Mouse (Mus musculus): ENCODE measurements around the gene Morf4l2. TPM values are rescaled to one million over a fixed set of nuclear protein-coding genes. Genes with fewer than 3 reads are reported as not detected.
"Not testable (repeated sequence)": the region's sequence is repeated elsewhere in the genome, so short reads cannot be mapped to it uniquely, and the experiment has no call there.

The Morf4l2 gene
- total and polyA plus RNA-seq, 2 experiments, result 24.8 to 127 TPM

GRCm38 (mm10) chrX:136708782-136709181 lies 34.7 kb downstream of the Morf4l2 start:
- no peaks in the 10 kb centered on the region for H3K27me3 ChIP-seq (ENCODE audit: control insufficient read depth, insufficient read depth, low read length)
- TF ChIP-seq POLR2A (IDR thresholded peaks at IDR 0.05; ENCODE audit: extremely low read depth, insufficient read depth, low read length), result no peak
- no peak for TF ChIP-seq CTCF (IDR thresholded peaks at IDR 0.05; ENCODE audit: low read depth, low read length)
- H3K36me3 ChIP-seq (ENCODE audit: control insufficient read depth, insufficient read depth, low read length), result no peaks in the 10 kb centered on the region
- H3K4me1 ChIP-seq (ENCODE audit: control insufficient read depth, insufficient read depth, low read length), result no peaks in the 10 kb centered on the region
- H3K79me2 ChIP-seq (ENCODE audit: control insufficient read depth, insufficient read depth, low read length), result no peaks in the 10 kb centered on the region
- no peak overlapping the region for H3K27ac ChIP-seq (replicated peaks; ENCODE audit: insufficient read depth, low read depth, low read length)
- DNase-seq (ENCODE audit: extremely low read depth, low read depth, low spot score), result no peak
- peak overlapping the region; percentile 60; the same call in 1 of the 2 replicates for H3K4me3 ChIP-seq (ENCODE audit: insufficient read depth, low read depth, low read length)
- 30% methylated on average over 14 of the region's 14 CpGs for WGBS
- peak overlapping the region; percentile 50; the same call in 1 of the 2 replicates for H3K9ac ChIP-seq (ENCODE audit: low read depth, low read length)

DNA sequence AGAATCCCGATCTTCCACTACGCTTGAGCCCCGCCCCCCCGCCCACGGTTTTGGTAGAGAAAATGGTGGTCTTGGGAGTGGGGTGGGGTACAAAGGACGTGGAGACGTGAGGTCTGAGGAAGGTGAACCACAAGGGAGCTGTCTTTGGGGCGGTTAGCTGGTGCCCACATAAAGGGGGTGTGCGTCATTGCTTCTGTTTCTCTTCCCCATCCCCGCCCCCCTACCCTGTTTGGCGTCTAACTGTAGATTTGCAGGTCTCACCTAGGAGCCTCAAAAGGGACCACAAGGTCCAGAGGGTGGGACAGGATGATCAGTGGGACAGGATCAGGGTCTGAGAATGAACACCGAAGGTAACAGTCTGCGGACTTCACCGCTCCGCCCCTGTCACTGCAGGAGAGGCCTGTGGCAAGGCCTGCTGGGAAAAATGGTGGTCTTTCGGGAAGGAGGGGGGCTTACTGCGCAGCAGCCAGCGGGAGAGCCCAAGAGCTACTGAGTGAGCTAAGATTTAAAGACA lies 35.3 kb downstream of the Morf4l2 start:
- Histone ChIP-seq H3K27ac (replicated peaks; ENCODE audit: insufficient read depth, low read depth, low read length) (no peak overlapping the region), H3K4me1 (ENCODE audit: control insufficient read depth, insufficient read depth, low read length) (no peaks in the 10 kb centered on the region), H3K27me3 (ENCODE audit: control insufficient read depth, insufficient read depth, low read length) (no peaks in the 10 kb centered on the region), H3K36me3 (ENCODE audit: control insufficient read depth, insufficient read depth, low read length) (no peaks in the 10 kb centered on the region), H3K9ac (ENCODE audit: low read depth, low read length) (peak overlapping the region; percentile 75), H3K79me2 (ENCODE audit: control insufficient read depth, insufficient read depth, low read length) (no peaks in the 10 kb centered on the region), H3K4me3 (ENCODE audit: insufficient read depth, low read depth, low read length) (peak overlapping the region; percentile 60)
- no peak for DNase-seq (ENCODE audit: extremely low read depth, low read depth, low spot score)
- TF ChIP-seq POLR2A (IDR thresholded peaks at IDR 0.05; ENCODE audit: extremely low read depth, insufficient read depth, low read length), result no peak
- TF ChIP-seq CTCF (IDR thresholded peaks at IDR 0.05; ENCODE audit: low read depth, low read length), result no peak
- WGBS, result 2% methylated on average over 16 of the region's 18 CpGs

GRCm38 (mm10) chrX:136707446-136708167 lies 35.9 kb downstream of the Morf4l2 start, which contains the start of gene Tceal1:
Gene Tceal1, plus strand, starts transcription at chrX:136707982.
- no peaks in the 10 kb centered on the region for H3K79me2 ChIP-seq (ENCODE audit: control insufficient read depth, insufficient read depth, low read length)
- H3K4me3 ChIP-seq (ENCODE audit: insufficient read depth, low read depth, low read length), result peak within 1 kb of the TSS; percentile 60
- H3K27ac ChIP-seq (replicated peaks; ENCODE audit: insufficient read depth, low read depth, low read length), result no peak within 1 kb of the TSS
- no peak for TF ChIP-seq POLR2A (IDR thresholded peaks at IDR 0.05; ENCODE audit: extremely low read depth, insufficient read depth, low read length)
- TF ChIP-seq CTCF (IDR thresholded peaks at IDR 0.05; ENCODE audit: low read depth, low read length), result no peak
- no peaks in the 10 kb centered on the region for H3K27me3 ChIP-seq (ENCODE audit: control insufficient read depth, insufficient read depth, low read length)
- peak within 1 kb of the TSS; percentile 75 for H3K9ac ChIP-seq (ENCODE audit: low read depth, low read length)
- H3K4me1 ChIP-seq (ENCODE audit: control insufficient read depth, insufficient read depth, low read length), result no peaks in the 10 kb centered on the region
- WGBS, result 1% methylated on average over 15 of the region's 15 CpGs
- peak; percentile 51 for DNase-seq (ENCODE audit: extremely low read depth, low read depth, low spot score)
- H3K36me3 ChIP-seq (ENCODE audit: control insufficient read depth, insufficient read depth, low read length), result no peaks in the 10 kb centered on the region

DNA sequence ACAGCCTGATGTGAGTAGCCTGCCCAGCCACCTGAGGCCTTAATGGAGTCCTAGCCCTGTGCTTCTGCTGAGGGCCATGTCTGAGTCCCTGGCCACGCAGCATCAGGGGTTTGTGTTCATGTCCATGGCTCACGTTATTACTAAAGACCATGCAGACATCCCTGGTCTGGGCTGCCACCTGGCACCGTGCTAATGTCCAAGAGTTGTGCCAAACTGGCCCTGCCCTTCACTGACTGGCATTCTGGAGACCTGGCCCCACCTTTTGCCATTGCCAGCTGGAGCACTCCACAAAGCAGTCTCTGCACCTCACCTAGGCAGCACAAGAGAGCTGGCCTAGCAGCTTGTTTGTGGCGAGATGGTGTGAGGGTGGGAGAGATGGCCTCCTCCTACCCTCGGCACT lies 50.3 kb downstream of the Morf4l2 start:
- 88% methylated on average over 5 of the region's 5 CpGs for WGBS
- no peak for DNase-seq (ENCODE audit: extremely low read depth, low read depth, low spot score)
- Histone ChIP-seq H3K4me1 (ENCODE audit: control insufficient read depth, insufficient read depth, low read length) (no peaks in the 10 kb centered on the region), H3K36me3 (ENCODE audit: control insufficient read depth, insufficient read depth, low read length) (no peaks in the 10 kb centered on the region), H3K4me3 (ENCODE audit: insufficient read depth, low read depth, low read length) (no peak overlapping the region), H3K27ac (replicated peaks; ENCODE audit: insufficient read depth, low read depth, low read length) (no peak overlapping the region), H3K9ac (ENCODE audit: low read depth, low read length) (no peak overlapping the region), H3K27me3 (ENCODE audit: control insufficient read depth, insufficient read depth, low read length) (no peaks in the 10 kb centered on the region), H3K79me2 (ENCODE audit: control insufficient read depth, insufficient read depth, low read length) (no peaks in the 10 kb centered on the region)
- TF ChIP-seq CTCF (IDR thresholded peaks at IDR 0.05; ENCODE audit: low read depth, low read length) (no peak), POLR2A (IDR thresholded peaks at IDR 0.05; ENCODE audit: extremely low read depth, insufficient read depth, low read length) (no peak)

DNA sequence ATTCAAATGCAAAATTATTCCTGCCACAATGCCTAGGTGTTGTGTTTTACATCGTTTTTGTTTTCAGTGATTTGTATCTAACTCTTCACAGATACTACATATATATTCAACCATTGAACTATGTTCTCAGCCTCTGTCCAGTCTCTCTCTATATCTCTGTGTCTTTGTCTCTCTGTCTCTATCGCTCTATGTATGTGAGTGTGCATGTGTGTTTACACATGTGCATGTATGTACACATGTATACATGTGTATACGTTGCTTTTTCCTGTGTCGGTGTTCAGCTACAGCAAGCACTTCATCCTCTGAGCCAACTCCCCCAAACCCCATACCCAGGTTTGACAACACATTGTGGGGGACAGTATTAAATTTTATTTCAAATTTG lies 51.2 kb downstream of the Morf4l2 start:
- Histone ChIP-seq H3K36me3 (ENCODE audit: control insufficient read depth, insufficient read depth, low read length) (no peaks in the 10 kb centered on the region), H3K27me3 (ENCODE audit: control insufficient read depth, insufficient read depth, low read length) (no peaks in the 10 kb centered on the region), H3K27ac (replicated peaks; ENCODE audit: insufficient read depth, low read depth, low read length) (no peak overlapping the region), H3K9ac (ENCODE audit: low read depth, low read length) (no peak overlapping the region), H3K4me1 (ENCODE audit: control insufficient read depth, insufficient read depth, low read length) (no peaks in the 10 kb centered on the region), H3K4me3 (ENCODE audit: insufficient read depth, low read depth, low read length) (no peak overlapping the region), H3K79me2 (ENCODE audit: control insufficient read depth, insufficient read depth, low read length) (no peaks in the 10 kb centered on the region)
- WGBS, result 83% methylated on average over 4 of the region's 4 CpGs
- TF ChIP-seq POLR2A (IDR thresholded peaks at IDR 0.05; ENCODE audit: extremely low read depth, insufficient read depth, low read length), result no peak
- no peak for TF ChIP-seq CTCF (IDR thresholded peaks at IDR 0.05; ENCODE audit: low read depth, low read length)
- DNase-seq (ENCODE audit: extremely low read depth, low read depth, low spot score), result no peak

DNA sequence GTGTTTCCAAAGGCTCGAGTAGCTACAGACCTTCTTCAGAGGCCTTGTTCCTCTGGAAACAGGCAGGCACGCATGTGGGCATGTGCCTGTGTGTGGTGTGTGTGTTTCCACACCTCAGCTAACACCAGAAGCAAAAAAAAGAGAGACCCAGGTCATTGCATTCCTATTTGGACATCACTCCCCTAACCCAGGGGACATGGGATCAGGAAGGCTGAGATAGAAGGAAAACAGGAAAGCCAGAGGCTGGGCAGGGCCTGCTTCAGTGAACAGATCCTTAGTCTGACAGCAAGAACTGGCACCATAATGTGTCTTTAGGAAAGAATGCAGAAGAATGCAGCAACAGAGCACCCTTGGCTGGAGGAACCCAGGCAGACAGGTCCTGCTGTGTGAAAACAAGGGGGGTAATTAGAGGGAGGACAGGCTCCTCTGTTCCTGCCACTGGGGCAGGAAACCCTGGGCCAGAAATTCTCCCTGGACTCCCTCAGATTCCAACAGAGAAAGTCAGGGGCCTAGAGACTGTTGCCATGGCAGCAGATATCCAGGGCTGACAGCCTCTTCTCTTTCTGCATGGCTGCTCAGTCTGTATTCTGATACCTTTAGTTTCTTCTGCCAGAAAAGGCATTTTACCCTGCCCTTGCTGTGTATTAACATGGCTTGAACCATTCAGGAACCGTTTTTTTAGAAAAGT lies 51.7 kb downstream of the Morf4l2 start:
- 60% methylated on average over 3 of the region's 3 CpGs for WGBS
- DNase-seq (ENCODE audit: extremely low read depth, low read depth, low spot score); H3K4me1 ChIP-seq (ENCODE audit: control insufficient read depth, insufficient read depth, low read length); H3K9ac ChIP-seq (ENCODE audit: low read depth, low read length); H3K36me3 ChIP-seq (ENCODE audit: control insufficient read depth, insufficient read depth, low read length); H3K79me2 ChIP-seq (ENCODE audit: control insufficient read depth, insufficient read depth, low read length); H3K27ac ChIP-seq (replicated peaks; ENCODE audit: insufficient read depth, low read depth, low read length); H3K27me3 ChIP-seq (ENCODE audit: control insufficient read depth, insufficient read depth, low read length); H3K4me3 ChIP-seq (ENCODE audit: insufficient read depth, low read depth, low read length): not testable (repeated sequence)

Other genes with a start within 250 kb of the Morf4l2 start
- gene Kir3dl1, start 225.7 kb downstream of the Morf4l2 start, total RNA-seq (2014; rRNA removed), result not detected in 2 replicates
- not detected in 2 replicates for gene Kir3dl1, start 225.7 kb downstream of the Morf4l2 start, polyA plus RNA-seq (2012; rRNA removed)
- gene Kir3dl2, start 199.6 kb downstream of the Morf4l2 start, total RNA-seq (2014; rRNA removed), result not detected in 2 replicates
- gene Kir3dl2, start 199.6 kb downstream of the Morf4l2 start, polyA plus RNA-seq (2012; rRNA removed), result not detected in 2 replicates
- not detected in 2 replicates for gene Tceal3, start 152.8 kb downstream of the Morf4l2 start, total RNA-seq (2014; rRNA removed)
- not detected in 2 replicates for gene Tceal3, start 152.8 kb downstream of the Morf4l2 start, polyA plus RNA-seq (2012; rRNA removed)
- gene Tceal1, start 35.7 kb downstream of the Morf4l2 start, total RNA-seq (2014; rRNA removed), result 0.28 and 0.60 TPM in 2 replicates
- gene Tceal1, start 35.7 kb downstream of the Morf4l2 start, polyA plus RNA-seq (2012; rRNA removed), result 0.15 and 0.23 TPM in 2 replicates
- not detected in 2 replicates for gene Glra4, start 36.5 kb upstream of the Morf4l2 start, total RNA-seq (2014; rRNA removed)
- not detected in 2 replicates for gene Glra4, start 36.5 kb upstream of the Morf4l2 start, polyA plus RNA-seq (2012; rRNA removed)
- 0.46 and 1.5 TPM in 2 replicates for gene Plp1, start 79.0 kb upstream of the Morf4l2 start, total RNA-seq (2014; rRNA removed)
- 0.57 and 1.0 TPM in 2 replicates for gene Plp1, start 79.0 kb upstream of the Morf4l2 start, polyA plus RNA-seq (2012; rRNA removed)
- gene Rab9b, start 125.1 kb upstream of the Morf4l2 start, total RNA-seq (2014; rRNA removed), result not detected in 2 replicates
- gene Rab9b, start 125.1 kb upstream of the Morf4l2 start, polyA plus RNA-seq (2012; rRNA removed), result not detected in 2 replicates
- gene H2bfm, start 183.6 kb upstream of the Morf4l2 start, total RNA-seq (2014; rRNA removed), result not detected in 2 replicates
- gene H2bfm, start 183.6 kb upstream of the Morf4l2 start, polyA plus RNA-seq (2012; rRNA removed), result not detected in 2 replicates
- 1.4 TPM in 1 of 2 replicates, not detected in the other for gene Tmsb15b2, start 231.8 kb upstream of the Morf4l2 start, total RNA-seq (2014; rRNA removed)
- gene Tmsb15b2, start 231.8 kb upstream of the Morf4l2 start, polyA plus RNA-seq (2012; rRNA removed), result 0.51 TPM in 1 of 2 replicates, not detected in the other
- 1.3 and 2.2 TPM in 2 replicates for gene Tmsb15l, start 233.2 kb upstream of the Morf4l2 start, total RNA-seq (2014; rRNA removed)
- gene Tmsb15l, start 233.2 kb upstream of the Morf4l2 start, polyA plus RNA-seq (2012; rRNA removed), result 0.12 and 0.21 TPM in 2 replicates
- 1.5 and 1.9 TPM in 2 replicates for gene Tmsb15b1, start 233.2 kb upstream of the Morf4l2 start, total RNA-seq (2014; rRNA removed)
- 0.43 and 0.68 TPM in 2 replicates for gene Tmsb15b1, start 233.2 kb upstream of the Morf4l2 start, polyA plus RNA-seq (2012; rRNA removed)
- 0.20 TPM in 1 of 2 replicates, not detected in the other for gene Zcchc18, start 249.5 kb upstream of the Morf4l2 start, total RNA-seq (2014; rRNA removed)
- 0.04 TPM in 1 of 2 replicates, not detected in the other for gene Zcchc18, start 249.5 kb upstream of the Morf4l2 start, polyA plus RNA-seq (2012; rRNA removed)

All from liver, adult 2 months (tissue).